Mouse (Mus musculus): ENCODE results near the gene Runx1.

GRCm38 (mm10) chr16:92790601-92791000, 35.3 kb downstream of the Runx1 start:
- TF ChIP-seq CTCF (IDR thresholded peaks at IDR 0.05; ENCODE audit: low read depth) = no peak
- TF ChIP-seq EP300 (IDR thresholded peaks at IDR 0.05; ENCODE audit: low read depth) = no peak

Data from liver, postnatal 0 days (tissue).